Mouse (Mus musculus) liver, adult 2 months (tissue): Measurements from ENCODE around the gene Tspo2. TPM values are rescaled to one million over a fixed set of nuclear protein-coding genes. Genes with fewer than 3 reads are reported as not detected.

Experiments
- DNase-seq: peaks from one replicate; pipeline ENCODE4 v3.0.0-alpha.2; 2011; ENCODE audit warnings: low read depth, low spot score; ENCODE audit errors: extremely low read depth
- H3K27ac ChIP-seq: fragments of 200-500 bp; replicated peaks from 2 replicates; pipeline ENCODE4 v1.5.1; 2012; ENCODE audit warnings: low read depth, mild to moderate bottlenecking, control low read depth, inconsistent platforms, low read length; ENCODE audit not compliant: insufficient read depth
- H3K27me3 ChIP-seq: fragments of 200-500 bp; 2 replicates; pipeline ENCODE4 v1.6.1; 2012; ENCODE audit warnings: mild to moderate bottlenecking, moderate library complexity, low read length, inconsistent platforms; ENCODE audit not compliant: control insufficient read depth, insufficient read depth
- H3K36me3 ChIP-seq: fragments of 200-500 bp; 2 replicates; pipeline ENCODE4 v1.6.1; 2012; ENCODE audit warnings: low read length, inconsistent platforms; ENCODE audit not compliant: control insufficient read depth, insufficient read depth
- H3K4me1 ChIP-seq: fragments of 200-500 bp; 2 replicates; pipeline ENCODE4 v1.6.1; 2011; ENCODE audit warnings: low read length; ENCODE audit not compliant: control insufficient read depth, insufficient read depth
- H3K4me3 ChIP-seq: fragments of 200-500 bp; 2 replicates; pipeline ENCODE4 v1.5.1; 2011; ENCODE audit warnings: low read depth, mild to moderate bottlenecking, control low read depth, low read length, moderate library complexity; ENCODE audit not compliant: insufficient read depth
- H3K79me2 ChIP-seq: fragments of 200-500 bp; 2 replicates; pipeline ENCODE4 v1.6.1; 2012; ENCODE audit warnings: inconsistent platforms, mild to moderate bottlenecking, low read length, moderate library complexity; ENCODE audit not compliant: control insufficient read depth, insufficient read depth
- H3K9ac ChIP-seq: fragments of 200-500 bp; 2 replicates; pipeline ENCODE4 v1.6.1; 2012; ENCODE audit warnings: low read depth, mild to moderate bottlenecking, control low read depth, inconsistent platforms, low read length
- CTCF ChIP-seq: fragments of 200-500 bp; IDR thresholded peaks from 2 replicates; pipeline ENCODE4 v1.5.1; 2011; ENCODE audit warnings: low read depth, low read length, control low read depth
- POLR2A ChIP-seq: fragments of 200-500 bp; IDR thresholded peaks from 2 replicates; pipeline ENCODE4 v1.6.1; 2011; ENCODE audit warnings: low read length, control low read depth; ENCODE audit not compliant: insufficient read depth; ENCODE audit errors: extremely low read depth
- WGBS: fragments of 180-500 bp; shearing (Covaris S2); methylation state at CpG from one replicate; pipeline ENCODE4 v1.1.7; 2018; 5-methylcytosine and 5-hydroxymethylcytosine counted together
- polyA plus RNA-seq: library from polyadenylated mRNA; depleted of rRNA; stranded (reverse); fragments of >200 nt; gene quantifications from 2 replicates; pipeline ENCODE4 v1.2.3, GENCODE M21; 2012; rRNA removed
- total RNA-seq: library from RNA; depleted of rRNA; stranded (reverse); fragments of >200 nt; gene quantifications from 2 replicates; pipeline ENCODE4 v1.2.3, GENCODE M21; 2014; rRNA removed

Gene Tspo2
- not detected in 2 replicates for total RNA-seq
- 0.34 TPM in 1 of 2 replicates, not detected in the other for polyA plus RNA-seq

GRCm38 (mm10) chr17:48451353-48451675, at the start of gene Tspo2:
TSS of gene Tspo2 (minus strand) at chr17:48451522.
- Histone ChIP-seq H3K4me3 (no peak within 1 kb of the TSS), H3K27ac (no peak within 1 kb of the TSS), H3K27me3 (no peaks in the 10 kb centered on the region), H3K9ac (no peak within 1 kb of the TSS), H3K4me1 (no peaks in the 10 kb centered on the region), H3K36me3 (no peaks in the 10 kb centered on the region), H3K79me2 (no peaks in the 10 kb centered on the region)
- DNase-seq: no peak
- TF ChIP-seq CTCF (no peak), POLR2A (no peak)
- WGBS: 73% methylated on average over 7 of the region's 7 CpGs

GRCm38 (mm10) chr17:48500846-48501445, 49.6 kb upstream of the Tspo2 start:
- 20% methylated on average over 7 of the region's 7 CpGs for WGBS
- H3K79me2 ChIP-seq: no peaks in the 10 kb centered on the region
- H3K4me3 ChIP-seq: no peak overlapping the region
- no peaks in the 10 kb centered on the region for H3K27me3 ChIP-seq
- no peak overlapping the region for H3K9ac ChIP-seq
- peaks cover 12% of the 10 kb centered on the region for H3K4me1 ChIP-seq
- H3K27ac ChIP-seq: peak overlapping the region; percentile 61
- peak; percentile 92 for DNase-seq
- no peaks in the 10 kb centered on the region for H3K36me3 ChIP-seq
- no peak for TF ChIP-seq CTCF

GRCm38 (mm10) chr17:48497986-48498385, 46.7 kb upstream of the Tspo2 start:
- no peak overlapping the region for H3K27ac ChIP-seq
- H3K9ac ChIP-seq: no peak overlapping the region
- H3K4me1 ChIP-seq: peaks cover 12% of the 10 kb centered on the region
- DNase-seq: peak; percentile 81
- no peaks in the 10 kb centered on the region for H3K79me2 ChIP-seq
- WGBS: 17% methylated on average over 3 of the region's 3 CpGs
- H3K27me3 ChIP-seq: no peaks in the 10 kb centered on the region
- TF ChIP-seq POLR2A (no peak), CTCF (no peak)
- no peaks in the 10 kb centered on the region for H3K36me3 ChIP-seq
- no peak overlapping the region for H3K4me3 ChIP-seq

GRCm38 (mm10) chr17:48493986-48494385, 42.7 kb upstream of the Tspo2 start:
- 75% methylated on average over 8 of the region's 8 CpGs for WGBS
- Histone ChIP-seq H3K27ac (no peak overlapping the region), H3K4me3 (no peak overlapping the region), H3K4me1 (peaks cover 3% of the 10 kb centered on the region; the same call in 1 of the 2 replicates), H3K9ac (no peak overlapping the region), H3K27me3 (no peaks in the 10 kb centered on the region), H3K79me2 (no peaks in the 10 kb centered on the region), H3K36me3 (no peaks in the 10 kb centered on the region)
- TF ChIP-seq CTCF (no peak), POLR2A (no peak)
- DNase-seq: no peak

- H3K79me2 ChIP-seq: no peaks in the 10 kb centered on the region
- TF ChIP-seq POLR2A (no peak), CTCF (no peak)
- WGBS: 60% methylated on average over 7 of the region's 7 CpGs
- H3K4me3 ChIP-seq: no peak overlapping the region
- H3K27ac ChIP-seq: no peak overlapping the region
- no peak for DNase-seq
- no peaks in the 10 kb centered on the region for H3K27me3 ChIP-seq
- H3K4me1 ChIP-seq: no peaks in the 10 kb centered on the region
- H3K9ac ChIP-seq: no peak overlapping the region
- H3K36me3 ChIP-seq: no peaks in the 10 kb centered on the region
Measured at GRCm38 (mm10) chr17:48493582-48493981, 42.3 kb upstream of the Tspo2 start.

GRCm38 (mm10) chr17:48492621-48493020, 41.3 kb upstream of the Tspo2 start:
- Histone ChIP-seq H3K27me3 (no peaks in the 10 kb centered on the region), H3K79me2 (no peaks in the 10 kb centered on the region), H3K4me3 (no peak overlapping the region), H3K36me3 (no peaks in the 10 kb centered on the region), H3K4me1 (no peaks in the 10 kb centered on the region), H3K9ac (no peak overlapping the region), H3K27ac (no peak overlapping the region)
- DNase-seq: no peak
- WGBS: 90% methylated on average over 8 of the region's 8 CpGs
- no peak for TF ChIP-seq CTCF
- TF ChIP-seq POLR2A: no peak
